Mouse (Mus musculus) G1E (cell line): ENCODE measurements at regions not wholly inside any gene's neighbourhood (a gene's known extent, or its start where the extent isn't known, plus 50 kb on each side); places are given as distances from the start of the nearest gene placed in this dataset.

Experiments used
- ATAC-seq: 2 replicates; pipeline ENCODE4 v1.8.0; 2016; ENCODE audit warnings: mild to moderate bottlenecking; ENCODE audit not compliant: insufficient number of reproducible peaks, poor library complexity, low FRiP score, severe bottlenecking; ENCODE audit errors: extremely low read depth
- DNase-seq: peaks from one replicate; pipeline ENCODE4 v3.0.0; 2012; ENCODE audit warnings: low spot score
- H3K27me3 ChIP-seq: 2 replicates; pipeline ENCODE4 v1.6.1; 2012; ENCODE audit warnings: mild to moderate bottlenecking, low read length, inconsistent platforms; ENCODE audit not compliant: insufficient read depth
- H3K36me3 ChIP-seq: replicated peaks from 2 replicates; pipeline ENCODE3; 2012; ENCODE audit warnings: mild to moderate bottlenecking, inconsistent platforms
- H3K4me1 ChIP-seq: 2 replicates; pipeline ENCODE4 v1.6.1; 2012; ENCODE audit warnings: low read depth, low read length, inconsistent platforms, mixed read lengths; ENCODE audit not compliant: insufficient read depth
- H3K4me3 ChIP-seq: 2 replicates; pipeline ENCODE4 v1.5.1; 2012; ENCODE audit warnings: low read depth, mild to moderate bottlenecking, inconsistent platforms, low read length, moderate library complexity, mixed read lengths
- H3K9me3 ChIP-seq: replicated peaks from 2 replicates; pipeline ENCODE4 v1.6.1; 2012; ENCODE audit warnings: inconsistent platforms
- CTCF ChIP-seq: IDR thresholded peaks from 2 replicates; pipeline ENCODE4 v1.5.1; 2012; ENCODE audit warnings: low read depth, low read length, inconsistent platforms, mixed read lengths
- GATA1 ChIP-seq: IDR thresholded peaks from 2 replicates; pipeline ENCODE4 v1.6.1; 2012; ENCODE audit warnings: borderline replicate concordance, low read length, inconsistent platforms, mixed read lengths
- GATA2 ChIP-seq: IDR thresholded peaks from 2 replicates; pipeline ENCODE4 v1.6.1; 2012; ENCODE audit warnings: low read depth, low read length, inconsistent platforms, borderline replicate concordance
- POLR2AphosphoS5 ChIP-seq: IDR thresholded peaks from 2 replicates; pipeline ENCODE4 v1.6.1; 2012; ENCODE audit warnings: low read depth, low read length, inconsistent platforms; ENCODE audit not compliant: insufficient replicate concordance
- TAL1 ChIP-seq: conservative IDR thresholded peaks from 2 replicates; pipeline ENCODE4 v1.6.1; 2012; ENCODE audit warnings: low read depth, low read length, inconsistent platforms, mixed read lengths

DNA sequence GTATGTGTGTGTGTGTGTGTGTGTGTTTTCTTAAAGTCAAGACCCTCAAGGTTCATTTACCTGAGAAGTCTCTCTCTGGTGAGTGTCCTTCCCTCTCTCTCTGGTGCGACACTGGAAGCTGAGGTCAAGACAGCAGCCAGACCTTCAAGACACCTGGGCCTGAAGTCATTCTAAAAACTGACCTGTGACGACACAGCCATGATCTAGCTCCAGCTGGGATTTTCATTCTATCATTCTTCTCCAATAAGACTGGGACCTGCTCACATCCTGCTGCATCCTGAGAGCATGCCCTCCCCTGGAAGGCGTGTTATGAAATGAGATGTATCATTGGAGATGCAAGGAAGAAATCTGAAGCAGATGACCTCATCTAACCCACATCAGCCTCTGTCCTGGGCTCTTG, 118.4 kb upstream of the Adamts9 start:
- Histone ChIP-seq H3K36me3 (no peaks in the 10 kb centered on the region), H3K27me3 (no peaks in the 10 kb centered on the region), H3K4me1 (no peaks in the 10 kb centered on the region), H3K9me3 (peaks cover 10% of the 10 kb centered on the region), H3K4me3 (no peak overlapping the region)
- no peak for TF ChIP-seq CTCF
- DNase-seq (no peak), ATAC-seq (no peak)

DNA sequence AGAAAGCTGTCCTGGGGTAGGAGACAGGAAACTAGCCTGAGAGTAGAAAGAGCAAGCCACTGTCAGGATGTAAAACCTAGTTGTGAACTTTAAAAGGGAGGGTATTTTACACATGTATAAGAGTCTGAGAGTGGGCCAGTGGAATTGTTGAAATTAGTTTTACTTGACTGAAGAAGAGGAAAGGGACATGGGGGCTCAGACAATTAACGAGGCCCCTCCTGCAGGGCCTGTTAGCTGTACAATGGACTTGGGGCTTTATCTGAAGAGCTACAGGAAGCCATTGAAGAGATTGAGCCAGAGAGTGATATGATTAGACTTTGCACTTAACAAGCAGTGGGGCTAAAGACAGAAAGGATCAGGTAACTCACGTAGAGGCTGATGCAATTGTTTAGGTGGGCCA, 102.2 kb upstream of the Adamts9 start:
- ATAC-seq (no peak), DNase-seq (no peak)
- no peaks in the 10 kb centered on the region for H3K27me3 ChIP-seq
- no peaks in the 10 kb centered on the region for H3K36me3 ChIP-seq
- H3K4me1 ChIP-seq = no peaks in the 10 kb centered on the region
- TF ChIP-seq TAL1 (no peak), CTCF (no peak), GATA2 (no peak), POLR2AphosphoS5 (no peak), GATA1 (no peak)
- no peaks in the 10 kb centered on the region for H3K9me3 ChIP-seq
- H3K4me3 ChIP-seq = no peak overlapping the region

DNA sequence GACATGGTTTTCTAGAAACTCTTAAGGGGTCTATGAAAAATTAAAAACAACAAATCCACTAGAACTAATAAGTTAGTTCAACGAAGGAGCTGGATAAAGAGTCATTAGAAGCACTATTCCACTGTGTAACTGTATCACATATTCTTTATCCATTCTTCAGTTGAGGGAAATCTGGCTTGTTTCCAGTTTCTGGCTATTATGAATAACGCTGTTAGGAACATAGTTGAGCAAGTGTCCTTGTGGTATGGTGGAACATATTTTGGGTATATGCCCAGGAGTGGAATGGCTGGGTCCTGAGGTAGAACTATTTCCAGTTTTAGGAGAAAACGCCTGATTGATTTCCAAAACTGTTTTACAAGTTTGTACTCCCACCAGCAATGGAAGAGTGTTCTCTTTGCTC, 97.7 kb upstream of the Adamts9 start:
- TF ChIP-seq CTCF = no peak
- TF ChIP-seq GATA2 = no peak
- no peak for TF ChIP-seq GATA1
- no peak for TF ChIP-seq POLR2AphosphoS5
- no peak for TF ChIP-seq TAL1
- Histone ChIP-seq H3K4me1 (no peaks in the 10 kb centered on the region), H3K27me3 (no peaks in the 10 kb centered on the region), H3K4me3 (no peak overlapping the region), H3K9me3 (no peaks in the 10 kb centered on the region), H3K36me3 (no peaks in the 10 kb centered on the region)
- no peak for ATAC-seq
- no peak for DNase-seq

DNA sequence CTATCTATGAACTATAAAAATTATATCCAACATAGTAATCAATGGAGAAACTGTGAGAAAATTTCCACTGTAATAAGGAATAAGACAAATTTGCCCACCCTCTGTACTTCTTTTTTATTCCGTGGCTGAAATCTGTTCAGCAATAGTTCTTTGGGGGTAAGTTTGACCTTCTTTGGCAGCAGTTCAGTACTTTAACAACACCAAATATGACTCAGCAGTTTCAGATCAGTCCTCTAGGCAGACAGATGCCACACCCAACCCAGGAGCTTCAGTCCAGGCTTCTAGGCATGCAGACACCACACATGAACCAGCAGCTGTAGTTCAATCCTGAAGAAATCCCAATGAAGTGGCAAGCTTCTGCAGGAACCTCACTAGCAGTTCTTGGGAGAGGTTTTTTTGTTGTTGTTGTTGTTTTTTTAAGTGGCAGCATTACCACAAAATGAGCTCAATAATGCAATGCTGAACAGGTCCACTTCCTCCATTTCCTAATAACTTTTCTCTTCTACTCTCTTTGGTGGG, 88.6 kb upstream of the Adamts9 start:
- no peaks in the 10 kb centered on the region for H3K36me3 ChIP-seq
- ATAC-seq (no peak), DNase-seq (no peak)
- H3K9me3 ChIP-seq = no peaks in the 10 kb centered on the region
- no peaks in the 10 kb centered on the region for H3K27me3 ChIP-seq
- TF ChIP-seq CTCF (no peak), GATA1 (no peak), GATA2 (no peak)
- H3K4me1 ChIP-seq = no peaks in the 10 kb centered on the region
- H3K4me3 ChIP-seq = no peak overlapping the region

DNA sequence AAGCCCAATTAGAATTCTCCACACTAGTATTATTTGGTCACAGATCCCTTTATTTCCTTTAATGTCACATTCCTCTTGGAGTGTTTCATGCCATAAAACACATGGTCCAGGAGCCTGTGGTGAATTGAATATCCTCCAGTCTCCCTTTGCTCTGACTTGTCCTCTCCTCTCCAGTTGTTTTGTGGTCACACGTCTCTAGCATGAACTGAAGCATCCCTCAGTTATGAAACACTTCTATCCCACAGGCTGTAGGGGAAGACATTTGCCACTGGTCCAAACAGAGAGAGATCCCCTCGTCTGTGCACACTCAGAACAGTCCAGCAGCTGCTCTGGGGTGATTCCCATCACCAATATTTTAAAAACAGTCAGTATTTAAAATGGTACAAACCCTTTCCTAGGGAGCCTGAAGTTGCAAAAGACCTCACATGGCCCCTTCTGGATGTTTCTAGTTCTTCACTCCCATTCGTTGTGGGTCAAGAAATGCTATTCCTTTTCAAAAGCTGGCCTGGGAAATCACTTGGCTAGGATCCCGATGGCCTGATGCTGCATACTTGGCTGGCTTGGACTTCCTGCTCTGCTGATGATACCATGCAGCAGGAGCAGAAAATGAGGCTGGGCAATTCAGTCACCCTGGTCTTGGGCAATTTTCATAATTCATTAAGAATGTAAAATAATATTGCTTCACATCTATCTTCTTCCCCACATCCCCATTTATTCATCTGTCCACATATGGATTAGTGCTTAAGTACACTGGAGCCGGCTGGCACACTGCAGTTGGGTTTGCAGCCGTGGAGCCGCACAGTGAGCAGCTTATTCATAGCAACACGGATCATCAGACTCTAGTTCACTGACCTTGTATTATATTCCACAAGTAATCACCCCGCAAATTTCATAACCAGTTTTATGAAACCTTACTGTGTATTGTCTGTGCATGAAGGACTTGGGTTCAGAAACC, 83.1 kb upstream of the Adamts9 start:
- Histone ChIP-seq H3K9me3 (no peaks in the 10 kb centered on the region), H3K36me3 (no peaks in the 10 kb centered on the region), H3K27me3 (no peaks in the 10 kb centered on the region), H3K4me1 (no peaks in the 10 kb centered on the region), H3K4me3 (no peak overlapping the region)
- no peak for TF ChIP-seq GATA1
- no peak for TF ChIP-seq TAL1
- TF ChIP-seq GATA2 = no peak
- no peak for TF ChIP-seq CTCF
- TF ChIP-seq POLR2AphosphoS5 = no peak
- no peak for ATAC-seq
- DNase-seq = no peak

DNA sequence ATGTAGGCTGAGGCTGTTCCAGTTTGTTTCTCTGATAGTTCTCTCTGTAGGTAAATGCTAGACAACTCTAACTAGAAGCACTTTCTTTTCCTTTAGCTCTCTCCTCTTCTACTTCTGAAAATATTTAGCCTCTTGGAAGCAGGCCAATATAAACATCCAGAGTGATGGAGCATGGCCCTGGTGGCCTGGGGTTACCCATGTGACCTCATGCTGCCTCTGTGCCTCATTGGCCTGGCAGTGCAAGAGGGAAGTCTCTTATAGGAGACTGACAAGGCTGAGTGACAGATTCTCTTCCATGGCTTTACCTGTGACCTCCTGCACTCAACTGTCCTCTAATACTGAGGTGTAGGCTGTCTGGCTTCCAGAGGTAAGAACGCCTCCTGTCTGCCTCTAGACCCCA, 71.2 kb upstream of the Adamts9 start:
- H3K4me1 ChIP-seq = no peaks in the 10 kb centered on the region
- H3K27me3 ChIP-seq = no peaks in the 10 kb centered on the region
- peaks cover 5% of the 10 kb centered on the region; the same call in 1 of the 2 replicates for H3K9me3 ChIP-seq
- ATAC-seq (no peak), DNase-seq (no peak)
- H3K36me3 ChIP-seq = no peaks in the 10 kb centered on the region
- H3K4me3 ChIP-seq = no peak overlapping the region
- no peak for TF ChIP-seq POLR2AphosphoS5
- TF ChIP-seq CTCF = no peak
- no peak for TF ChIP-seq GATA2
- no peak for TF ChIP-seq GATA1

DNA sequence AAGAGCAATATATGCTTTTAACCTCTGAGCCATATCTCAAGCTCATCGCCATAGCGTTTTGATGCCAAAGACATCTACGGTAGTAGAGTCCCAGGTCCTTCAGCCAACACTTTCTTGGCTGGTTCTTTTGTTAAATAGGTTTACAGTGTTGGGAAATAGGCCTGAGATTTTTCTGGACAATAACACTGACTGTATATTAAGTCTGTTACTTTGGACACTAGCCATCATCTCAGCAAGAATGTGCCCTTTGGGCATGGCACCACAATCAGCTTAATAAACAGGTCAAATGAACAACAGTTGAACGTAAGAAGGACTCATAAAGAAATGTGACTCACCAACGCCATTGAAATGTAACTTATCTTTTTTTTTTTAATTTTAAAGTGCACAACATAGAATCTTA, 68.6 kb upstream of the Adamts9 start:
- DNase-seq (no peak), ATAC-seq (no peak)
- no peaks in the 10 kb centered on the region for H3K27me3 ChIP-seq
- TF ChIP-seq TAL1 = no peak
- TF ChIP-seq GATA1 = no peak
- no peak for TF ChIP-seq POLR2AphosphoS5
- TF ChIP-seq GATA2 = no peak
- no peak for TF ChIP-seq CTCF
- no peak overlapping the region for H3K4me3 ChIP-seq
- H3K36me3 ChIP-seq = no peaks in the 10 kb centered on the region
- no peaks in the 10 kb centered on the region for H3K4me1 ChIP-seq
- peaks cover 5% of the 10 kb centered on the region; the same call in 1 of the 2 replicates for H3K9me3 ChIP-seq
